Mouse (Mus musculus): ENCODE results near the gene Ccdc57.

DNA sequence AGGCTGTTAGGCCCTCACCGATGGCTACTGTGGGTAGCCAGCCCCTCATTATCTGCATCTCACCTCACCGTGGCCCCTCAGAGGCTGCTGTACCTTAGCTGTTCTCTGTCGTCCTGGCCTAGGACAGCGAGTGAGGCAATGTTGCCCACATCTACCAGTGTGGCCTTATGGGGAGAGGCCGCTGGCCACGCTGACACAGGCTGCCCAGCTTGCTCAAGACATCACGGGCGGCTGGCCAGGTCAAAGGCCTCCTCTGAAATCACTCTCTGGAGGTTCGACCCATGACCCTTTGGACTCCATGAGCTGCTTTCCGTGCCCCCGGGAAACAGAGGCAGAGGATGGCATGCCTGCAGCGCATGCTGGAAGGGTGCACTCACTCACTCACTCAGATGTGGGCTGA lies 102.0 kb downstream of the Ccdc57 start:
- TF ChIP-seq CTCF (IDR thresholded peaks at IDR 0.05; ENCODE audit: low read depth) (no peak), EP300 (optimal IDR thresholded peaks at IDR 0.05) (no peak)

Measured in stomach, postnatal 0 days (tissue).